Mouse (Mus musculus) liver, embryonic 14.5 days (tissue): ENCODE results near the gene Plcd4.

Source experiments
- CTCF ChIP-seq: IDR thresholded peaks from 2 replicates; pipeline ENCODE4 v1.5.1; 2016; ENCODE audit warnings: antibody characterized with exemption, low read depth, control low read depth
- EP300 ChIP-seq: IDR thresholded peaks from 2 replicates; pipeline ENCODE4 v1.6.1; 2016; ENCODE audit warnings: antibody characterized with exemption, low read depth

- TF ChIP-seq CTCF (no peak), EP300 (no peak)
Measured at GRCm38 (mm10) chr1:74544184-74544583, 1.5 kb downstream of the Plcd4 start, which contains the start of gene Usp37.
